Mouse (Mus musculus): ENCODE data around the gene Rxra.
A peak's percentile ranks its signal among the peaks of the same experiment; 100 is the strongest.

Rxra gene

DNA sequence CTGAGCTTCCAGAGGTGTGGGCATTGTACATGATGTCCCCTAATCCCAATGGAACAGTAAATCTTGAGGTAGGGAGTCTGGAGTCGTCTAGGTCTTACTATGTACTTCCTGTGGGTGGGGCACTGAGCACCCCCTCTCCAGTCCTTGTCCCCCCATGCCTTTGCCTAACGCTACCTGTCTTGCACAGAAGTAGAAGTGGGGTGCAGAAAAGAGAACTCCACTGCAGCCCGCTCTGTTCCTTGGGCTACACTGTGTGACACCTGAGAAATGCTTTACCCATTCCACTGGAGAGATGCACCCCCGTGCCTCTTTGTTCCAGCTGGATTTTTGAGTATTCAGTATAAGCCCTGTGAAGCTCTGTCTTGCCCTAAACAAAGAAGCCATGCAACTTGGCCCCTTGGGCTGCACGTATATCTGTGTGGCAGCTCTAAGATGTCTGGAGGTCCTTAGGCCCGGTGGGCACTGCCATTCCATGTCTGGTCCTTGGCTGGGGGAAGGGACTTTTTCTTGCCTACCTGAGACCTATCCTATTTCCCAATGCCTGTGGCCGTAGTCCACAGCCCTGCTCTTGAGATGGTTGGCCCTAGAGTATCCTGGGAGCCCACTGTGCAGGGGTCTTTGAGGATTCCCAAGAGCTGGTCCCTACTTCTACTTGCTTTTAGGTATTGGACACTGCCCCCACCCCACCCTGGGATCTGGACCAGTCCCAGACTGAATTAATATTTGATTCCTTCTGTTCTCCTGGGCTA, 67.8 kb downstream of the Rxra start:
- no peak for DNase-seq

GRCm38 (mm10) chr2:27744612-27745351, 68.5 kb downstream of the Rxra start:
- peak; percentile 56 for DNase-seq

DNA sequence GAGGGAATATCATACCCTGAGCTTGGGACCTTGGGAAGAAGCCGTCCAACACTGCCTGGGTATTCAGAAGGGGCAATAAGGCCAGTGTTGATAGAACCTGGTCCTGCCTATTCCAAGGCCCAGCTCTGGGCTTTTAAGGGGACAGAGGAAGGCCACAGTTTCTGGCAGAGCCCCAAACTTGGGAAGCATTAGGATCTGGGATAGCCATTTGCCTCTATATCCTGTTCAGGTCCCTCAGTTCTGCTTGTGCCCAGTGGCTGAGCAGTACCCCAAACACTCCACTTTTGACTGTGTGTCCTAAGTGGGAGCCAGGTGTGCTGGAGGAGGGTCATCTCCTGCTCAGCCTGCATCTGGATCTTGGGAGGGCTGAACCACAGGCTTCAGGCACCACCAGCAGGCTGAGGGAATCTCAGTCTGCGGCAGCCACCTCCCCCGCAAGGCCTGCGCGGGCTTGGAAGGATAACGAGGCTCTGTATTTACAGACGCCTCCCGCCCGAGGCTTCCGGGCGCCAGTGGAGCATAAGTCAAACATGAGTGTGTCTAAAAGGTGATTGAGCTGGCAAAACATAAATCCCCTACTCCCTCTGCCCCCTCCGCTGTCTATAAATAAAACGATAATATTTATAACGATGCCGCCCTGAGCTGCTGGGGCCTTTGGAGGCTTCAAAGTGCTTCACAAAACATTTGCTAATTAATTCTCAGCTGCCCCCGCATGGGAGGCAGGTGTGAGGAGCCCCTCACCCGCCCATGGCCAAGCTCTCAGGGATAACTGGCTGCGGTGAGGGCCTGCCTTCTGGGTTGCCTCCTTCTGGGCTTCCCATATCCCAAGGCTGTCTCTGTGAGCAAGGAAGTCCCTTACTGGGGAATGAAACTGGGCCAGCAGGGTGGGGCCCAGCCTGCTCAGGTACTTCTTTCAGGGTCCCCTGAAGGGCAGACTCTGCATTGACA, 69.7 kb downstream of the Rxra start:
- peak; percentile 46 for DNase-seq

GRCm38 (mm10) chr2:27746854-27747253, 70.6 kb downstream of the Rxra start:
- no peak for DNase-seq

GRCm38 (mm10) chr2:27748984-27749383, 72.7 kb downstream of the Rxra start:
- no peak for DNase-seq

- no peak for DNase-seq
Observed at GRCm38 (mm10) chr2:27750399-27751134, 74.3 kb downstream of the Rxra start.

DNA sequence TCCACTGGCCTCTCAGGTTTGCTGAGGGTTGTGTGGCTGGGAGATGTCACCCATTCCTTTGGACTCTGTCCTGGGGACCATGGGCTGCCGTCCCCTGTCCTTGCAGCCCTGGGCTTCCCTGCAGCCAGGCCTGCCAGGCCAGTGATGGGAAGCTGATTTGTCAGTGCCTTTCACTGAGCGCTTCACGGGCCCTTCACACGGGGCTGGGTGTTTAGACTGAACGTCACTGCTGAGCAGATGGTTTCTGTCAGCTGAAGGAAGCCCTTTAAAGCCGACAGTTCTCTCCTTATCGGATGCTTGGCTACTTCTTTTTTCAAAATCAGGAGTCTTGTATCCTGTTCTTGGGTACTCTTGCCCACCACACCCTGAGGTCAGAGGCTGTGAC, 74.9 kb downstream of the Rxra start:
- peak; percentile 48 for DNase-seq

DNA sequence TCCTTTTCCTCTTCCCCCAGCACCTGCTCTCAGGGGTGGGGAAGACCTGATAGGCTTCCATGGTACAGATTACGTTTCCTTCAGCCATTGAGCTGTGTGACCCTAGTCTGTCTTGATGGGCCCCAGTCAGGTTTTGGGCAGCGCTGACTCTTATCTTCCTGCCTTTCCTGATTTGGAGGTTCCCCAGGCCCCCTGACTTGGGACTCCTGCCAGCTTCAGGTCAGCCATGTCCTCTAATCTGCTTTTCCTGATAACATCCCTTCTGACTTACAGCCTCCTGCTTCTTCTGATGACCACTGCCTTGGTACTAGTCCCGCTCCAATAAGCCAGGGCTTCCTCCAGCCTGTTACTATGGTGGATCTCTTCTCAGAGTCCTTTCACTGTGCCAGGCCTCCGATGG, 75.6 kb downstream of the Rxra start:
- no peak for DNase-seq

- no peak for DNase-seq
Observed at GRCm38 (mm10) chr2:27754094-27754493, 77.9 kb downstream of the Rxra start.

DNA sequence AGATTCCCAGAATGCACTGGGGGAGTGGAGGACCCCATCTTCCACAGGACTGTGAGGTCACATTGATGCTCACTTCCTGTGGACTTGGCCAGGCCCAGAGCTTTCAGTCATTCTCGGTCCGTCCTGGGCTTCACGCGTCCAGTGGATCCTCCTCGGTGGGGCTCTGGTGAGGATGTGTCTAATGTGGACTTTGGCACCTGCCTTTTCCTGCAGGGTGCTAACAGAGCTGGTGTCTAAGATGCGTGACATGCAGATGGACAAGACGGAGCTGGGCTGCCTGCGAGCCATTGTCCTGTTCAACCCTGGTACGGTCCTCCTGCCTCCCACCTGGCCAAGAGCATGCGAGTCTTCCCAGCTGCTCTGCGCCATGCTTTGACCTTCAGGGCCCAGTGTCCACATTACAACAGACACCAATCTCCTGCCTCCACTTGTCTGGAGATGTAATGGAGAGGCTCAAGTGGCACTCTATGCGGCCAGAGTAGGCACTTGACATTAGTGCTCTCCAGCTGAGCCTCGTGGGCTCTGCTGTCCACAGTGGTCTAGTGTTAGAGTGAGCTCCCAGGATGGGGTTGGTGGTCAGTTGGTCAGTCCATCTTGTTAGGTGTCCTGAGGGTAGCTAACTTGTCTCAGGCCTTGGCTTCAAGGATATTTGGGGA, 79.9 kb downstream of the Rxra start:
- no peak for DNase-seq

- DNase-seq = peak; percentile 97
Observed at GRCm38 (mm10) chr2:27758414-27759301, 82.4 kb downstream of the Rxra start.

- no peak for DNase-seq
Observed at GRCm38 (mm10) chr2:27759431-27759830, 83.2 kb downstream of the Rxra start.

DNA sequence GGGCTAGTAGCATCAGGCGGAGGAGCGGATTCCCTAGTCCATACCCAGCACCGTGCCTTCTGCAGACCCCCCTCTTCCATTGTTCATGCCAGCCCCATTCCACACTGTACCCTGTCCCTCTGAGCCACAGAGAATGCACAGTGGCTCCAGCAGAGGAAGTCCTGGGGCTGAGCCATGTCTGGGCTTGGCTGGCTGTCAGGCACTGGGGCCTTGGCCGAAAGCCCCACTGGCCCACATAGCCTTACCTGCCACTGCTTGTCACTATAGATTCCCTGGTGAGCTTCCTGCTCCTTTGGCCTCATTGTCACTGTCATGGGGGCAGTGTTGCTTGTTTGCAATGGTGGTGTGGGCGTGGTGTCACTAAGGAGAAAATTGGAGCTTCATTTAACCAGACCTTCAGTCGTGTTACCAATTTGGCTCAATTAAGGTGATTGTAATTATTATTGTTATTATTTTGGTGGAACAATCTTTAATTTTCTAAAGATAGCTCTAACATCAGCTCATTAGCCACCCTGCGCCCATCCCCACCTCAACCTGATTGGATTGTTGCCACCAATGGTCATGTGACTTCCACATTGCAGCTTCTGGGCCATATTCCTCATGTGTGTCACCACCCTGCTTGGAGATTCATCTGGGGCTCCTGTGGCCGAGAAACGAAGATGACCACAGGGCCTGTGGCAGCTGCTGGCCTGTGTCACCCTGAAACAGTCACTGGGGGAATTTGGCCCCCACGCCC, 85.2 kb downstream of the Rxra start:
- no peak for DNase-seq

DNA sequence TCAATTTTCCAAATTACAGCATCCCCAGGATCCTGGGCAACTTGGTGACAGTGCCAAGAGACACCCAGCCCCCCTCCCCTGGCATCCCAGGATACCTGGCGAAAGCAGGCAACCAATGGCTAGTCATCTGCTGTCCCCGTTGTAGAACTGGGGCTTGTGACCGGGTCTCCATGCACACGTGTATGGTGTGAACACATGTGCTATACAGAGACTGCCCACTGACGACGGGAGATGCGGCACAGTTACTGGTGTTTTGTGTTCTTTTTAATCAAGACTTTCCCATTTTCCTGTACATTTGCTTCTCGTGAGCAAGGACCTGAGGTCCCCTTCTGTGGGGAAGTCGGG, 85.7 kb downstream of the Rxra start:
- no peak for DNase-seq

- no peak for DNase-seq
Observed at GRCm38 (mm10) chr2:27762509-27762908, 86.3 kb downstream of the Rxra start.

DNA sequence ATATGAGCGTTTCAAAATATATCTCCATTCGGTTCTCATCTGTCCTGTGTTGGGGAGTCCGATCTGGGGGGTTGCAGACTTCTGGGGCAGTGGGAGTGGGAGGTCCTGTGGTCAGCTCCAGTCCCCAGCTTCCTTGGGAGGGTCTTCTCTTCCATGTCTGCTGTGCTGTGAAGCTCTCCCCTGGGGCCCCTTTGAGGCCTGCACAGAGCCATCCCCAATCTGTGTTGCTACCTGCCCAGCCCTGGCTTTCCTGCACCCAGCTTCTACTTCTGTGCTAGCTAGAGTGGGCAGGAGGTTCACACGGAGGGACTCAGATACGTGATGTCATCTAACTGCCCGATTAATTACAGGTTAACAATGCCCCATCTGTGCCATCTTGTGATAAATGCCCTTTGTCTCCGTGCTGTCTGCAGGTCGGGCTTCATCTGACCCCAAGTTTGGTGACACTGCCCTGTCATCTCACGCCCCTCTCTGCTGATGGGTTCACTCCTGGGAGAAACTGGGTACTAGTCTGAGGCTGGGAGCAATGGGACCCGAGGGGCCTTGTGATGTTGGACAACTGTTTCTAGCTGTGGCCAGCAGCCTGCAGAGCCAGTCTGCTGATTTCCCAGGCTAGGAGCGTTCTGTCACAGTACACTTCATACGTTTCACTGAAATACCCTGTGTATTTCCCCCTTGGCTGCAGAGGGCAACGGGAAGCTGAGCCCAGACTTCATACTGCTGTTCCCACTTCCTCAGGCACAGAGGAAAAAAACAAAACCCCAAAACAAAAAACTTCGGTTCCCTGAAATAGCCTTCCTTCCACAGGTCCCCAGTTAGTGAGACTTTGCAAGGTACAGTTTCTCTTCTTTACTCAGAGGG, 86.9 kb downstream of the Rxra start:
- no peak for DNase-seq

- DNase-seq = no peak
Observed at GRCm38 (mm10) chr2:27764256-27764936, 88.2 kb downstream of the Rxra start.

DNA sequence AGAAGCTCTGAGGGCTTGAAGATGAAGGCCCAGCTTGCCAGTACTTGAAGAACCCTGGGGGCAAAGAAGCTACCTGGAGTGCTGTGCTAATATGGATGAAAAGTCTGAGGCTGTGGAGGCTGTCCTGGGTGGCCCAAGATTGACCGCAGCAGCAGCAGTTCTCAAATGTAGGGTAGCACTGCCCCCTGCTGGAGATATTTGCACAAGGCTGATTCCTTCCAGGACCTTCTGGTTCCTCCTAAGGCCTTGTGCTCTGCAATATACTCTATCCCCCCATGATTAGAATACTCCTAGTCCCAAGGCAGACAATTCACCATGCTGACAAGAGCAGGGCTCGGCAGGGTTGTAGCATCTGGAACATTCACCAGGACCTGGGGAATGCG, 88.7 kb downstream of the Rxra start:
- DNase-seq = peak; percentile 95

- DNase-seq = no peak
Observed at GRCm38 (mm10) chr2:27767773-27768172, 91.5 kb downstream of the Rxra start.
